Mouse (Mus musculus): ENCODE results near the gene G0s2. TPM values are rescaled to one million over a fixed set of nuclear protein-coding genes. Genes with fewer than 3 reads are reported as not detected.
"Not testable (repeated sequence)": the region's sequence is repeated elsewhere in the genome, so short reads cannot be mapped to it uniquely, and the experiment has no call there.

G0s2 gene
- polyA plus RNA-seq, 1 experiment from 2014 or later, result 5.6 TPM

GRCm38 (mm10) chr1:193302093-193302405 is 29.0 kb upstream of the G0s2 start:
- no peak overlapping the region for H3K27ac ChIP-seq

GRCm38 (mm10) chr1:193301216-193302092 is 28.4 kb upstream of the G0s2 start:
- Histone ChIP-seq H3K9me3 (no peaks in the 10 kb centered on the region), H3K4me1 (peaks cover 5% of the 10 kb centered on the region; the same call in 1 of the 2 replicates), H3K36me3 (replicated peaks) (no peaks in the 10 kb centered on the region), H3K27ac (no peak overlapping the region), H3K4me3 (no peak overlapping the region), H3K27me3 (ENCODE audit: poor library complexity, severe bottlenecking) (peaks cover 3% of the 10 kb centered on the region)
- WGBS, result 73% methylated on average over 6 of the region's 6 CpGs
- DNase-seq (ENCODE audit: extremely low spot score, low spot score), result no peak

More at GRCm38 (mm10) chr1:193302093-193302405, 29.0 kb upstream of the G0s2 start:
- whole genome bisulfite sequencing, result 68% methylated on average over 8 of the region's 8 CpGs
- peaks cover 5% of the 10 kb centered on the region; the same call in 1 of the 2 replicates for H3K4me1 ChIP-seq
- H3K27me3 ChIP-seq (ENCODE audit: poor library complexity, severe bottlenecking), result peaks cover 3% of the 10 kb centered on the region
- H3K36me3 ChIP-seq (replicated peaks), result no peaks in the 10 kb centered on the region
- H3K4me3 ChIP-seq, result no peak overlapping the region
- no peaks in the 10 kb centered on the region for H3K9me3 ChIP-seq
- no peak for DNase-seq (ENCODE audit: extremely low spot score, low spot score)

GRCm38 (mm10) chr1:193299995-193300394 is 27.0 kb upstream of the G0s2 start:
- WGBS, result 62% methylated on average over 1 of the region's 1 CpGs
- H3K27me3 ChIP-seq (ENCODE audit: poor library complexity, severe bottlenecking), result peaks cover 3% of the 10 kb centered on the region
- H3K9me3 ChIP-seq, result no peaks in the 10 kb centered on the region
- no peak overlapping the region for H3K27ac ChIP-seq
- H3K4me3 ChIP-seq, result no peak overlapping the region
- H3K4me1 ChIP-seq, result no peaks in the 10 kb centered on the region
- no peak for DNase-seq (ENCODE audit: extremely low spot score, low spot score)
- H3K36me3 ChIP-seq (replicated peaks), result no peaks in the 10 kb centered on the region

GRCm38 (mm10) chr1:193298141-193298765 is 25.2 kb upstream of the G0s2 start:
- Histone ChIP-seq H3K27me3 (ENCODE audit: poor library complexity, severe bottlenecking) (peaks cover 3% of the 10 kb centered on the region; the same call in 1 of the 2 replicates), H3K27ac (no peak overlapping the region), H3K9me3 (no peaks in the 10 kb centered on the region), H3K4me3 (no peak overlapping the region), H3K4me1 (no peaks in the 10 kb centered on the region), H3K36me3 (replicated peaks) (no peaks in the 10 kb centered on the region)
- DNase-seq (ENCODE audit: extremely low spot score, low spot score), result no peak
- WGBS, result 87% methylated on average over 3 of the region's 3 CpGs

- no peak overlapping the region for H3K4me3 ChIP-seq
- no peaks in the 10 kb centered on the region for H3K4me1 ChIP-seq
- 91% methylated on average over 5 of the region's 5 CpGs for WGBS
- no peaks in the 10 kb centered on the region for H3K27me3 ChIP-seq (ENCODE audit: poor library complexity, severe bottlenecking)
- H3K27ac ChIP-seq, result no peak overlapping the region
- no peak for DNase-seq (ENCODE audit: extremely low spot score, low spot score)
- no peaks in the 10 kb centered on the region for H3K36me3 ChIP-seq (replicated peaks)
- H3K9me3 ChIP-seq, result no peaks in the 10 kb centered on the region
Measured at GRCm38 (mm10) chr1:193295920-193296319, 22.9 kb upstream of the G0s2 start.

GRCm38 (mm10) chr1:193293926-193294325 is 20.9 kb upstream of the G0s2 start:
- no peaks in the 10 kb centered on the region for H3K9me3 ChIP-seq
- 81% methylated on average over 3 of the region's 3 CpGs for WGBS
- no peaks in the 10 kb centered on the region for H3K36me3 ChIP-seq (replicated peaks)
- no peak for DNase-seq (ENCODE audit: extremely low spot score, low spot score)
- no peaks in the 10 kb centered on the region for H3K27me3 ChIP-seq (ENCODE audit: poor library complexity, severe bottlenecking)
- H3K27ac ChIP-seq, result no peak overlapping the region
- H3K4me3 ChIP-seq, result no peak overlapping the region
- no peaks in the 10 kb centered on the region for H3K4me1 ChIP-seq

GRCm38 (mm10) chr1:193293039-193293438 is 20.0 kb upstream of the G0s2 start:
- 72% methylated on average over 2 of the region's 2 CpGs for WGBS
- no peak for DNase-seq (ENCODE audit: extremely low spot score, low spot score)
- no peaks in the 10 kb centered on the region for H3K4me1 ChIP-seq
- no peak overlapping the region for H3K27ac ChIP-seq
- no peak overlapping the region for H3K4me3 ChIP-seq
- no peaks in the 10 kb centered on the region for H3K27me3 ChIP-seq (ENCODE audit: poor library complexity, severe bottlenecking)
- H3K9me3 ChIP-seq, result no peaks in the 10 kb centered on the region
- H3K36me3 ChIP-seq (replicated peaks), result no peaks in the 10 kb centered on the region

- DNase-seq (ENCODE audit: extremely low spot score, low spot score), result no peak
- Histone ChIP-seq H3K27me3 (ENCODE audit: poor library complexity, severe bottlenecking) (no peaks in the 10 kb centered on the region), H3K4me3 (no peak overlapping the region), H3K9me3 (no peaks in the 10 kb centered on the region), H3K27ac (no peak overlapping the region), H3K4me1 (no peaks in the 10 kb centered on the region), H3K36me3 (replicated peaks) (no peaks in the 10 kb centered on the region)
Measured at GRCm38 (mm10) chr1:193290686-193291085, 17.7 kb upstream of the G0s2 start.

- no peak overlapping the region for H3K4me3 ChIP-seq
- WGBS, result 90% methylated on average over 5 of the region's 5 CpGs
- no peaks in the 10 kb centered on the region for H3K9me3 ChIP-seq
- no peak for DNase-seq (ENCODE audit: extremely low spot score, low spot score)
- no peaks in the 10 kb centered on the region for H3K27me3 ChIP-seq (ENCODE audit: poor library complexity, severe bottlenecking)
- no peak overlapping the region for H3K27ac ChIP-seq
- H3K4me1 ChIP-seq, result no peaks in the 10 kb centered on the region
- H3K36me3 ChIP-seq (replicated peaks), result no peaks in the 10 kb centered on the region
Measured at GRCm38 (mm10) chr1:193289914-193290313, 16.9 kb upstream of the G0s2 start.

GRCm38 (mm10) chr1:193289076-193289475 is 16.1 kb upstream of the G0s2 start:
- H3K4me3 ChIP-seq, result no peak overlapping the region
- no peaks in the 10 kb centered on the region for H3K4me1 ChIP-seq
- WGBS, result 93% methylated on average over 3 of the region's 3 CpGs
- no peak overlapping the region for H3K27ac ChIP-seq
- DNase-seq (ENCODE audit: extremely low spot score, low spot score), result no peak
- no peaks in the 10 kb centered on the region for H3K27me3 ChIP-seq (ENCODE audit: poor library complexity, severe bottlenecking)
- no peaks in the 10 kb centered on the region for H3K9me3 ChIP-seq
- no peaks in the 10 kb centered on the region for H3K36me3 ChIP-seq (replicated peaks)

- Histone ChIP-seq H3K4me3 (no peak overlapping the region), H3K36me3 (replicated peaks) (no peaks in the 10 kb centered on the region), H3K27ac (no peak overlapping the region), H3K27me3 (ENCODE audit: poor library complexity, severe bottlenecking) (no peaks in the 10 kb centered on the region), H3K9me3 (no peaks in the 10 kb centered on the region), H3K4me1 (no peaks in the 10 kb centered on the region)
- DNase-seq (ENCODE audit: extremely low spot score, low spot score), result no peak
- WGBS, result 90% methylated on average over 2 of the region's 2 CpGs
Measured at GRCm38 (mm10) chr1:193287578-193287977, 14.6 kb upstream of the G0s2 start.

GRCm38 (mm10) chr1:193285766-193286325 is 12.8 kb upstream of the G0s2 start:
- H3K36me3 ChIP-seq (replicated peaks); H3K4me3 ChIP-seq; H3K9me3 ChIP-seq; DNase-seq (ENCODE audit: extremely low spot score, low spot score); H3K27me3 ChIP-seq (ENCODE audit: poor library complexity, severe bottlenecking); H3K27ac ChIP-seq; H3K4me1 ChIP-seq: not testable (repeated sequence)
- WGBS, result 89% methylated on average over 3 of the region's 3 CpGs

- 88% methylated on average over 7 of the region's 7 CpGs for WGBS
- DNase-seq (ENCODE audit: extremely low spot score, low spot score), result no peak
- Histone ChIP-seq H3K9me3 (no peaks in the 10 kb centered on the region), H3K4me1 (no peaks in the 10 kb centered on the region), H3K4me3 (no peak overlapping the region), H3K27ac (no peak overlapping the region), H3K27me3 (ENCODE audit: poor library complexity, severe bottlenecking) (no peaks in the 10 kb centered on the region), H3K36me3 (replicated peaks) (no peaks in the 10 kb centered on the region)
Measured at GRCm38 (mm10) chr1:193284228-193284779, 11.3 kb upstream of the G0s2 start.

Measured in forebrain, embryonic 10.5 days (tissue).